Mouse (Mus musculus) mouse trophoblast stem cell (cell line): ENCODE measurements at regions not wholly inside any gene's neighbourhood (a gene's known extent, or its start where the extent isn't known, plus 50 kb on each side); places are given as distances from the start of the nearest gene placed in this dataset.
"Not testable (repeated sequence)": the region's sequence is repeated elsewhere in the genome, so short reads cannot be mapped to it uniquely, and the experiment has no call there.

ENCODE experiments used
- in situ Hi-C, 2 experiments: fragments of 300-500 bp; cut with MseI, MboI; formaldehyde crosslinking; loops; 2 replicates in 1 of 2; 3 replicates in 1 of 2; pipeline ENCODE4 v1.15.1; 2025

GRCm38 (mm10) chr13:31050160-31050788 lies 76.3 kb downstream of the Gm5447 start:
- in situ Hi-C loops: no loop called here

- in situ Hi-C loops: not testable (repeated sequence)
Measured at GRCm38 (mm10) chr13:31051586-31051985, 77.6 kb downstream of the Gm5447 start.

GRCm38 (mm10) chr13:31054356-31054755 lies 80.4 kb downstream of the Gm5447 start:
- in situ Hi-C loops: no loop called here

- in situ Hi-C loops: no loop called here
Measured at GRCm38 (mm10) chr13:31055376-31056083, 81.5 kb downstream of the Gm5447 start.

GRCm38 (mm10) chr13:31056154-31056871 lies 82.3 kb downstream of the Gm5447 start:
- in situ Hi-C loops: no loop called here

- in situ Hi-C loops: no loop called here
Measured at GRCm38 (mm10) chr13:31060916-31061431, 87.0 kb downstream of the Gm5447 start.

GRCm38 (mm10) chr13:31068343-31068742 lies 94.3 kb downstream of the Gm5447 start:
- in situ Hi-C loops: no loop called here

- in situ Hi-C loops: loop anchor here in 1 of 2 experiments (25.0 kb wide), 2 partner anchors 261 to 511 kb away; no protein-coding TSS in a partner anchor
Measured at GRCm38 (mm10) chr13:31076541-31076940, 102.5 kb downstream of the Gm5447 start.

GRCm38 (mm10) chr13:31078751-31079150 lies 104.7 kb downstream of the Gm5447 start:
- in situ Hi-C loops: loop anchor here in 1 of 2 experiments (25.0 kb wide), 2 partner anchors 259 to 509 kb away; no protein-coding TSS in a partner anchor

GRCm38 (mm10) chr13:31080215-31080614 lies 106.2 kb downstream of the Gm5447 start:
- in situ Hi-C loops: loop anchor here (10.0 to 25.0 kb wide), 3 partner anchors 257 to 507 kb away; no protein-coding TSS in a partner anchor

- in situ Hi-C loops: loop anchor here (10.0 to 25.0 kb wide), 3 partner anchors 255 to 505 kb away; no protein-coding TSS in a partner anchor
Measured at GRCm38 (mm10) chr13:31082448-31083140, 108.6 kb downstream of the Gm5447 start.

- in situ Hi-C loops: no loop called here
Measured at GRCm38 (mm10) chr13:31101051-31101450, 127.0 kb downstream of the Gm5447 start.

GRCm38 (mm10) chr13:31107434-31107833 lies 133.4 kb downstream of the Gm5447 start:
- in situ Hi-C loops: no loop called here

- in situ Hi-C loops: no loop called here
Measured at GRCm38 (mm10) chr13:31109231-31109630, 135.2 kb downstream of the Gm5447 start.

GRCm38 (mm10) chr13:31122689-31123088 lies 148.7 kb downstream of the Gm5447 start:
- in situ Hi-C loops: no loop called here

- in situ Hi-C loops: no loop called here
Measured at GRCm38 (mm10) chr13:31124547-31125216, 150.7 kb downstream of the Gm5447 start.

GRCm38 (mm10) chr13:31132501-31132900 lies 158.5 kb downstream of the Gm5447 start:
- in situ Hi-C loops: no loop called here

GRCm38 (mm10) chr13:31139686-31140085 lies 165.7 kb downstream of the Gm5447 start:
- in situ Hi-C loops: no loop called here

- in situ Hi-C loops: no loop called here
Measured at GRCm38 (mm10) chr13:31147323-31147722, 173.3 kb downstream of the Gm5447 start.

GRCm38 (mm10) chr13:31154066-31154465 lies 180.1 kb downstream of the Gm5447 start:
- in situ Hi-C loops: no loop called here
